Mouse (Mus musculus): ENCODE data around the gene Zcchc2.
A peak's percentile ranks its signal among the peaks of the same experiment; 100 is the strongest.

Gene Zcchc2

GRCm38 (mm10) chr1:106071237-106072070 is 81.2 kb downstream of the Zcchc2 start:
- DNase-seq (ENCODE audit: low spot score in 2 of 2), result peak; percentile 69 to 88

DNA sequence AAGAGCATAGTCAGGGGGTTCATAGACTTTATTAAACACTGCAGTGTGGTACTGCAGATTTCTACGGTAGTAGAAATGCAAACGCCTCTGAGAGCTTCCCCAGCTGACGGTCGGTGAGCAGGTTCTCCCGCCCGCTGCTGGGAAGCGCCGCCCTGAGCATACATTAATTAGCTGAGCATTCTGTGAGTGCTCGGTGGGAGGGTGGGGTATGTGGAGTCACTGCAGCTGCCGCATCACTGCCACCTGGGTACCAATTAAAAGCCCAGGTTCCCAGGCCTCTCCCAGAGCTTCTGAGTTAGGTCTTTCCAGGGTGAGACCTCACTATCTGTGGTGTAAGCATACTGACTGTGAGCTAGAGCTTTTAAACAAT is 81.8 kb downstream of the Zcchc2 start:
- DNase-seq (ENCODE audit: low spot score in 2 of 2), result peak in 1 of 2 experiments; percentile 53

DNA sequence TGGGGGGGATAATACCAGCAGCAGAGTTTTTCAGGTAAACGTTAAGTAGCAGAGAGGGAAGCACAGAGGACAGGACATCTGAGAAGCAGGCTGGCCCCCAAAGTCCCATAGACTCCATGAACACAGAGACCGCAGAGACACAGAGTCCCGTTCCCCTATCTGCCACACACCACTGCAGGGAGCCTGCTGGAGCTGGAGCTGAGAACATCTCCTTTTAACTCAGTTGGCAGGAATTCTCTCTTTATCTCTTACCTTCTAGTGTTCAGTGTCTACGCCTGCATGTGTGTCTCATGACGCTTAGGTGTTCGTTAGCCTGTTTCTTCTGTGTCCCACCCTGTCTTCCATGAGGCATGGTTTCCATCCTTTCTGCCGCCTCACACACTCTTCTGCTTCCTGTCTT is 83.0 kb downstream of the Zcchc2 start:
- peak in 1 of 2 experiments; percentile 50 for DNase-seq (ENCODE audit: low spot score in 2 of 2)

DNA sequence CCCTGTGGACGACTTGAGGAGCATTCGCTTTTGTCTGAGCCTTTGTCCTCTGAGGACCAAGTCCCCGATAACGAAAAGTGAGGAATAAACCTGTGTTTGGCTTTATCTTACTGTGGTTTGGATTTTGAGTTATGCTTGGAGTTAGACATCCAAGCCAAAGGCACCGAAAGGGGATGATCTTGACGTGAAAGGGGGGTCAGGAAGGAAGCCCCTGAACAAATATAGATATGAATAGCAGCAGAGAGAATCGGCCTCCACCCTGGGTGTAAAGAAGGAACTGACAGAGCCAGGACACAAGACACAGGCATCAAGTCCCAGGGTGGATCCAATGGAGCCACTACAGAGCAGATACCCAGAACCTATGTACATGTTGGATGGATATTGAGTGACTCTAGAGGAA is 83.9 kb downstream of the Zcchc2 start:
- peak in 1 of 2 experiments; percentile 27 for DNase-seq (ENCODE audit: low spot score in 2 of 2)

DNA sequence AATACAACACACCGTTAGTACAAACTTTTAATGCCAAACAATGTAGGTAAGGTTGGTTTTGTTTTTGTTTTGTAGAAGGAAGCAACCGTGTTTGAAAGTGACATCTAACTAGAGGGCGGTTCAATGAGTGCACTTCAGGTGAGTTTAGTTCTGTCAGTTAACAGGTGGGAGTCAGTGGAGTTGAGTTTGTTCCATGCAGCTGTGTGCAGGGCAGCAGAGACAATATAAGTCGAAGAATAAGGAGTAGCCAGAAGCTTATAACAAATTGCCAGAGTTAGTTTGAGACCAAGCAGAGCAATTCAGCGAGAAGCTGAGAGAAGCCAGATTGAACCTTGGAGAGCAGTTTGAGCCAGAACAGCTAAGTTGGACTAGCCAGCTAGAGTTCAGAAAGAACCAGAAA is 84.5 kb downstream of the Zcchc2 start:
- peak in 1 of 2 experiments; percentile 17 for DNase-seq (ENCODE audit: low spot score in 2 of 2)

DNA sequence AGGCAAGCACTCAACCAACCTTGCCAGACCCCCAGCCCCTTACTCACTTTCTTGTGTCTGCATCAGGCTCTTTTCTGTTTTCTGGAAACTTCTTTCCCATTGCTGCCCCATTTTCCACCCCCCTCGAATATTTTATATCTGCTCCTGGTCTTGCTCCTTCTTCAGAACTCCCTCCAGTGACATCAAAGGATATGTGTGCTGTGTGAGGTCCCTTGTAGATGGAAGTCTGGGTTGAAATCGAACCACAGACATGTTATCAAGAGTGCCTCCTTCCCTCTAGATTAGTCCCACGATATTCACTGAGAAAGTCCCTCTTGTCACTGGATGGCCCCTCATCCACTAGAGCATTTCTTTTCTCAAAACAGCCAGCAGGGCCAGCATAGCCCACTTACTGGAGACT is 86.4 kb downstream of the Zcchc2 start:
- peak in 1 of 2 experiments; percentile 37 for DNase-seq (ENCODE audit: low spot score in 2 of 2)

DNA sequence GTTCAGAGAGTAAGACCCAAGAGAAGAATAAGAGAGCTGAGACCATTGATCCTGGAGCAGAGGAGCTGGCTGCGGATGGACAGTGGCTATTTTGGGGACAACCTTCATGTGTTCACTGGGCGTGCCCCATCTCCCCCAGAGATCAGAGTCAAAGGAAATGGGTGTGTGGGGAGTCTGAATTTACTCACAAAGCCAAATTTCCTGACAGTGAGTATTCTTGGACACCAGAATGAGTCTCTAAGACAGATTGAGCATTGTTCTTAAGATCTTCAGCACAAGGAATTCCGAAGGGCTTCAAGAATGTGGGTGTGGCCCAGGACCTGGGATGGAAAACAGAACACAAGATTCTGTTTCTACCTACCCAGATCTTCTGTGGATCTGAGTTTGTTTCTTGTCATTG is 87.0 kb downstream of the Zcchc2 start:
- DNase-seq (ENCODE audit: low spot score in 2 of 2), result peak in 1 of 2 experiments; percentile 31

Data from spleen, postnatal 4 days (tissue).